Mouse (Mus musculus) embryonic facial prominence, embryonic 11.5 days (tissue): ENCODE measurements around the gene Dusp27. TPM values are rescaled to one million over a fixed set of nuclear protein-coding genes. Genes with fewer than 3 reads are reported as not detected.

Experiments
- ATAC-seq: fragments of 200-750 bp; cut with Nextera tagmentation; replicated peaks from 2 replicates; pipeline ENCODE4 v1.8.0; 2017; ENCODE audit warnings: low read depth; ENCODE audit not compliant: insufficient number of reproducible peaks, low FRiP score, low TSS enrichment
- DNase-seq: peaks from one replicate; pipeline ENCODE4 v3.0.0-alpha.2; 2015; ENCODE audit warnings: low spot score
- H3K27ac ChIP-seq: fragments of 300-500 bp; sonication (generic); replicated peaks from 2 replicates; pipeline ENCODE4 v1.5.1; 2014; ENCODE audit warnings: mild to moderate bottlenecking, low read depth, low read length, control low read depth
- H3K27me3 ChIP-seq: fragments of 300-500 bp; sonication (generic); 2 replicates; pipeline ENCODE4 v1.6.1; 2014; ENCODE audit warnings: mild to moderate bottlenecking, low read length, moderate library complexity, mixed read lengths; ENCODE audit not compliant: control insufficient read depth, insufficient read depth
- H3K36me3 ChIP-seq: fragments of 300-500 bp; sonication (generic); replicated peaks from 2 replicates; pipeline ENCODE4 v1.6.1; 2014; ENCODE audit warnings: low read depth, mild to moderate bottlenecking, low read length, moderate library complexity, mixed read lengths; ENCODE audit not compliant: control insufficient read depth, insufficient read depth
- H3K4me1 ChIP-seq: fragments of 300-500 bp; sonication (generic); 2 replicates; pipeline ENCODE4 v1.6.1; 2014; ENCODE audit warnings: low read length, mixed read lengths; ENCODE audit not compliant: control insufficient read depth, insufficient read depth
- H3K4me2 ChIP-seq: fragments of 300-500 bp; sonication (generic); 2 replicates; pipeline ENCODE4 v1.6.1; 2014; ENCODE audit warnings: low read depth, mild to moderate bottlenecking, control low read depth, low read length, moderate library complexity
- H3K4me3 ChIP-seq: fragments of 300-500 bp; sonication (generic); 2 replicates; pipeline ENCODE4 v1.5.1; 2014; ENCODE audit warnings: low read depth, low read length, control low read depth
- H3K9ac ChIP-seq: fragments of 300-500 bp; sonication (generic); replicated peaks from 2 replicates; pipeline ENCODE4 v1.6.1; 2014; ENCODE audit warnings: mild to moderate bottlenecking, control low read depth, low read length
- H3K9me3 ChIP-seq: fragments of 300-500 bp; sonication (generic); replicated peaks from 2 replicates; pipeline ENCODE4 v1.6.1; 2016; ENCODE audit warnings: mild to moderate bottlenecking, low read length, inconsistent platforms, mixed read lengths; ENCODE audit not compliant: control insufficient read depth
- WGBS: fragments of 180-500 bp; shearing (Covaris S2); extraction: QIAGEN DNeasy Blood & Tissue Kit; methylation state at CpG from one replicate; pipeline ENCODE4 v1.1.7; 2014; 5-methylcytosine and 5-hydroxymethylcytosine counted together
- polyA plus RNA-seq: library from polyadenylated mRNA; unstranded; fragments of >200 nt; fragmentation: Nextera tagmentation; extraction: Ambion mirVana; gene quantifications from 2 replicates; pipeline ENCODE4 v1.2.1, GENCODE M21; 2014

Dusp27 gene
- polyA plus RNA-seq, 1 experiment from 2014 or later, result 2.2 TPM

DNA sequence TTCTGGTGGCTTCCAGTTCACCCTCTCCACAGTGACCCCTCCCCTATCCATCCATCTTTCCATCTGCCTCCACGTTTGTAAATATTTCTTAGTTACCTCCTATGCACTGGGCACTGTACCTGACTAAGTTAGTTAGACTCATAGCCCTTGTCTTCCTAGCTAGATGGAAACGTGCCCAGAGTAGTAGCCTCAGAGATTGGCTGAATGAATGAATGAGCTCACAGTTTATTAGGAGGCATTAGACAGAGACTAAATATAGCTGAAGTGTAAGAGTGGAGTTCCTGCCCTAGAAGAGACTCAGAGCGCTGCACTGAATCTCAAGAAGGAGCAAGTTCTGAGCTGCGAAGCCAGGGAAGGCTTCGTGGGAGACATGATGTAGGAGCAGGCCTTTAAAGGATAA is 829 bp upstream of the Dusp27 start:
- no peak overlapping the region for H3K4me2 ChIP-seq
- H3K27me3 ChIP-seq, result no peaks in the 10 kb centered on the region
- H3K4me1 ChIP-seq, result peaks cover 11% of the 10 kb centered on the region
- H3K27ac ChIP-seq, result no peak overlapping the region
- WGBS, result 96% methylated on average over 5 of the region's 5 CpGs
- H3K36me3 ChIP-seq, result no peaks in the 10 kb centered on the region
- ATAC-seq (no peak), DNase-seq (no peak)
- H3K9me3 ChIP-seq, result no peaks in the 10 kb centered on the region
- no peak overlapping the region for H3K9ac ChIP-seq
- H3K4me3 ChIP-seq, result no peak overlapping the region

DNA sequence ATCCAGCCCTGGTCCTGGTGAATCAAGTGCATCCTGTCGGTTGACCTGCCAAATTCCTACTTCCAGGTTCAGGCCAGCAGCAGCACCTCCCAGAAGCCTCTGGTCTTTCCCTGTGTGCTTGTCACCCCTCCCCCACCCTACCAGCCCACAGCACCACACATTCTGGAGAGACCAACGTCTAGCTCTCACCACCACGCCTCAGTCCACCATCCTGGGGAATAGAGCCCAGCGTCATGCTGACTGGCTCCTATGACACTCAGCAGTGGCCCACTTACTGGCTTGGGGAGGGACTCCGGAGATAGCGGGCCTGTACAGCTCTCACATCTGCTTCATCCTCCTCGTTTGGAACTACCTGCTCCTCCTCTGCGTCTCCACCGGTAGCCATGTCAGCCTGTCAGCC is 927 bp downstream of the Dusp27 start:
- no peak overlapping the region for H3K9ac ChIP-seq
- peaks cover 3% of the 10 kb centered on the region for H3K4me1 ChIP-seq
- H3K4me3 ChIP-seq, result no peak overlapping the region
- DNase-seq, result no peak
- no peak overlapping the region for H3K27ac ChIP-seq
- H3K9me3 ChIP-seq, result no peaks in the 10 kb centered on the region
- H3K4me2 ChIP-seq, result no peak overlapping the region
- no peaks in the 10 kb centered on the region for H3K27me3 ChIP-seq
- no peak for ATAC-seq
- no peaks in the 10 kb centered on the region for H3K36me3 ChIP-seq
- WGBS, result 49% methylated on average over 9 of the region's 9 CpGs

- Histone ChIP-seq H3K4me3 (no peak overlapping the region), H3K27me3 (no peaks in the 10 kb centered on the region), H3K9me3 (no peaks in the 10 kb centered on the region), H3K36me3 (no peaks in the 10 kb centered on the region), H3K4me1 (no peaks in the 10 kb centered on the region; the same call in 1 of the 2 replicates), H3K27ac (no peak overlapping the region), H3K9ac (no peak overlapping the region), H3K4me2 (no peak overlapping the region)
- DNase-seq (no peak), ATAC-seq (no peak)
- 85% methylated on average over 6 of the region's 6 CpGs for WGBS
Measured at GRCm38 (mm10) chr1:166126290-166126689, 1.4 kb downstream of the Dusp27 start.

- 63% methylated on average over 8 of the region's 8 CpGs for WGBS
- Histone ChIP-seq H3K9me3 (no peaks in the 10 kb centered on the region), H3K4me1 (no peaks in the 10 kb centered on the region; the same call in 1 of the 2 replicates), H3K36me3 (no peaks in the 10 kb centered on the region), H3K9ac (no peak overlapping the region), H3K4me3 (no peak overlapping the region), H3K4me2 (no peak overlapping the region), H3K27me3 (no peaks in the 10 kb centered on the region), H3K27ac (no peak overlapping the region)
- ATAC-seq, result no peak
- no peak for DNase-seq
Measured at GRCm38 (mm10) chr1:166124932-166125593, 2.7 kb downstream of the Dusp27 start.

DNA sequence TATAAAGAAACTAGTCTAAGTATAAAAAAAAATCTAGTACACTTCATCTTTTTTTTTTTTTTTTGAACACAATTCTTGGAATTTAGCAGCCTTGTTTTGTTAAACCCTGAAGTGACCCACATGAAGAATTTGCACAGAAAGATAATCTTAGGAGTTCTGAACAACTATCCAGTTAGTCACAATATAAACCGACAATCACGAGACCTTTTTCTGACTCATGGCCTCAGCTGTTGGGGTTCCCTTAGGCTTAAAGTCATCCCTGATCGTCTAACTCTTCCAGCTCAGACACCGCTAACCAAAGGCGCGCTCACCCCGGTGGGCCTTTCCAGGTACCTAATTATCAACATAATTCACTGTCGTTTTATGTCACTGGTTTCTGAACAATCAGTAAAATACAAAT is 4.0 kb downstream of the Dusp27 start:
- Histone ChIP-seq H3K9me3 (no peaks in the 10 kb centered on the region), H3K27me3 (no peaks in the 10 kb centered on the region), H3K36me3 (no peaks in the 10 kb centered on the region), H3K4me3 (no peak overlapping the region), H3K9ac (no peak overlapping the region), H3K27ac (no peak overlapping the region), H3K4me1 (no peaks in the 10 kb centered on the region; the same call in 1 of the 2 replicates), H3K4me2 (no peak overlapping the region)
- WGBS, result 85% methylated on average over 8 of the region's 8 CpGs
- no peak for ATAC-seq
- no peak for DNase-seq

GRCm38 (mm10) chr1:166123045-166123444 is 4.7 kb downstream of the Dusp27 start:
- WGBS, result 97% methylated on average over 1 of the region's 1 CpGs

GRCm38 (mm10) chr1:166122114-166122513 is 5.6 kb downstream of the Dusp27 start:
- no peak overlapping the region for H3K4me3 ChIP-seq
- H3K27ac ChIP-seq, result no peak overlapping the region
- no peaks in the 10 kb centered on the region for H3K36me3 ChIP-seq
- no peak for ATAC-seq
- H3K9ac ChIP-seq, result no peak overlapping the region
- no peaks in the 10 kb centered on the region; the same call in 1 of the 2 replicates for H3K4me1 ChIP-seq
- no peak overlapping the region for H3K4me2 ChIP-seq
- DNase-seq, result no peak
- H3K27me3 ChIP-seq, result no peaks in the 10 kb centered on the region
- H3K9me3 ChIP-seq, result no peaks in the 10 kb centered on the region
- WGBS, result 81% methylated on average over 7 of the region's 7 CpGs

More at GRCm38 (mm10) chr1:166123045-166123444, 4.7 kb downstream of the Dusp27 start:
- H3K9ac ChIP-seq, result no peak overlapping the region
- no peaks in the 10 kb centered on the region for H3K27me3 ChIP-seq
- H3K9me3 ChIP-seq, result no peaks in the 10 kb centered on the region
- no peaks in the 10 kb centered on the region; the same call in 1 of the 2 replicates for H3K4me1 ChIP-seq
- no peak overlapping the region for H3K27ac ChIP-seq
- no peak overlapping the region for H3K4me2 ChIP-seq
- DNase-seq (no peak), ATAC-seq (no peak)
- no peak overlapping the region for H3K4me3 ChIP-seq
- H3K36me3 ChIP-seq, result no peaks in the 10 kb centered on the region

DNA sequence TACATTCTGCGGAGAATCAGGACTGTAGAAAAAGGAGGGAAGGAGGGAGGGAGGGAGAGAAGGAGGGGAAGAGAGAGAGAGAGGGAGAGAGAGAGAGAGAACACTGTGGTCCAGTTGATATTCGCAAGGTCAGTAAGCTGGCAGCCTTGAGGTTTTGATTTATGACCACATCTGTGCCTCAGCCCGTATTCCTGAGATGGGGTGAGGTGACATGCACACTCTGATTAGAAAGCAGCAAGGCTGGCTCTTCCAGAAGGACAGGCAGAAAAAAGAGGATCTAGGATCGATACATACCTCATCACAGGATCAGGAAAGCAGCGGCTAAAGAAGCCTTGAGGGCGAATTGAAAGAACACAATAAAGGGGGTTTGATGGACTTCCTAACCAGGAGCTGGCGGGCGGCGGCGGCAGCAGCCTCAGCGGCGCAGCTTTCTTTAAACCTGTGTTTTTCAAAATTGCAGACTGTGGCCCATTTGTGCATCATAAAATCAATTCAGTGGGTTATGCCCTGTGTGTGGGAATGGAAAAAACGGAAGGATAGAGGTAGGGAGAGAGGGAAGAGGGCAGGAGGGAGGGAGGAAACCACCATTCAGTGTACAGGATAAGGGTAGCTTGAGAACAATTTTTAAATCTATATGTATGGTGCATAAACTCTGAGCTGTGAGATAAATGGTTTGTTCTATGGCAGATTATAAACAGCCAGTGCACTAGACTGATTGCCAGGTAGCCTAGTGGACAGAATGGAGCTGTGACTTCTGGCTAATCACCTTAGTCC is 9.7 kb downstream of the Dusp27 start:
- Histone ChIP-seq H3K27ac (no peak overlapping the region), H3K27me3 (no peaks in the 10 kb centered on the region), H3K4me2 (no peak overlapping the region), H3K9ac (no peak overlapping the region), H3K4me3 (no peak overlapping the region), H3K9me3 (no peaks in the 10 kb centered on the region), H3K4me1 (no peaks in the 10 kb centered on the region), H3K36me3 (no peaks in the 10 kb centered on the region)
- DNase-seq (no peak), ATAC-seq (no peak)
- WGBS, result 44% methylated on average over 13 of the region's 13 CpGs
